Mouse (Mus musculus): ENCODE measurements at regions not wholly inside any gene's neighbourhood (a gene's known extent, or its start where the extent isn't known, plus 50 kb on each side); places are given as distances from the start of the nearest gene placed in this dataset.

GRCm38 (mm10) chr2:84051883-84052331 lies 61.6 kb downstream of the Gm13691 start:
- TF ChIP-seq GATA1 (IDR thresholded peaks at IDR 0.05; ENCODE audit: borderline replicate concordance, low read length) (no peak), FLI1 (IDR thresholded peaks at IDR 0.05; ENCODE audit: low read length) (no peak)

Measured in megakaryocyte, embryonic 14.5 days (primary cell).